Mouse (Mus musculus): ENCODE data around the gene Gm28048. TPM values are rescaled to one million over a fixed set of nuclear protein-coding genes. Genes with fewer than 3 reads are reported as not detected.
A peak's percentile ranks its signal among the peaks of the same experiment; 100 is the strongest.

The Gm28048 gene
- total RNA-seq, 1 experiment from 2014 or later = 21.3 TPM

- ATAC-seq (replicated peaks; ENCODE audit: insufficient number of reproducible peaks, low FRiP score, low TSS enrichment, poor library complexity, severe bottlenecking) = no peak
These were observed 154.3 kb downstream of the Gm28048 start for GRCm38 (mm10) chr11:22827514-22828080.

GRCm38 (mm10) chr11:22826665-22827064 lies 155.2 kb downstream of the Gm28048 start:
- ATAC-seq (replicated peaks; ENCODE audit: insufficient number of reproducible peaks, low FRiP score, low TSS enrichment, poor library complexity, severe bottlenecking) = no peak

- ATAC-seq (replicated peaks; ENCODE audit: insufficient number of reproducible peaks, low FRiP score, low TSS enrichment, poor library complexity, severe bottlenecking) = no peak
These were observed 155.8 kb downstream of the Gm28048 start for GRCm38 (mm10) chr11:22826051-22826450.

GRCm38 (mm10) chr11:22825548-22825947 lies 156.3 kb downstream of the Gm28048 start:
- ATAC-seq (replicated peaks; ENCODE audit: insufficient number of reproducible peaks, low FRiP score, low TSS enrichment, poor library complexity, severe bottlenecking) = no peak

GRCm38 (mm10) chr11:22824049-22824705 lies 157.7 kb downstream of the Gm28048 start:
- ATAC-seq (replicated peaks; ENCODE audit: insufficient number of reproducible peaks, low FRiP score, low TSS enrichment, poor library complexity, severe bottlenecking) = no peak

- no peak for ATAC-seq (replicated peaks; ENCODE audit: insufficient number of reproducible peaks, low FRiP score, low TSS enrichment, poor library complexity, severe bottlenecking)
These were observed 160.6 kb downstream of the Gm28048 start for GRCm38 (mm10) chr11:22821243-22821642.

- ATAC-seq (replicated peaks; ENCODE audit: insufficient number of reproducible peaks, low FRiP score, low TSS enrichment, poor library complexity, severe bottlenecking) = peak; percentile 66
These were observed 163.5 kb downstream of the Gm28048 start for GRCm38 (mm10) chr11:22818371-22818770.

- no peak for ATAC-seq (replicated peaks; ENCODE audit: insufficient number of reproducible peaks, low FRiP score, low TSS enrichment, poor library complexity, severe bottlenecking)
These were observed 166.0 kb downstream of the Gm28048 start for GRCm38 (mm10) chr11:22815877-22816276.

- no peak for ATAC-seq (replicated peaks; ENCODE audit: insufficient number of reproducible peaks, low FRiP score, low TSS enrichment, poor library complexity, severe bottlenecking)
These were observed 166.7 kb downstream of the Gm28048 start for GRCm38 (mm10) chr11:22815143-22815542.

- peak; percentile 62 for ATAC-seq (replicated peaks; ENCODE audit: insufficient number of reproducible peaks, low FRiP score, low TSS enrichment, poor library complexity, severe bottlenecking)
These were observed 167.8 kb downstream of the Gm28048 start for GRCm38 (mm10) chr11:22813921-22814704.

GRCm38 (mm10) chr11:22813427-22813826 lies 168.5 kb downstream of the Gm28048 start:
- no peak for ATAC-seq (replicated peaks; ENCODE audit: insufficient number of reproducible peaks, low FRiP score, low TSS enrichment, poor library complexity, severe bottlenecking)

GRCm38 (mm10) chr11:22811413-22811812 lies 170.5 kb downstream of the Gm28048 start:
- ATAC-seq (replicated peaks; ENCODE audit: insufficient number of reproducible peaks, low FRiP score, low TSS enrichment, poor library complexity, severe bottlenecking) = no peak

- no peak for ATAC-seq (replicated peaks; ENCODE audit: insufficient number of reproducible peaks, low FRiP score, low TSS enrichment, poor library complexity, severe bottlenecking)
These were observed 172.3 kb downstream of the Gm28048 start for GRCm38 (mm10) chr11:22809465-22810096.

- ATAC-seq (replicated peaks; ENCODE audit: insufficient number of reproducible peaks, low FRiP score, low TSS enrichment, poor library complexity, severe bottlenecking) = no peak
These were observed 173.8 kb downstream of the Gm28048 start for GRCm38 (mm10) chr11:22808040-22808439.

GRCm38 (mm10) chr11:22805171-22805570 lies 176.7 kb downstream of the Gm28048 start:
- no peak for ATAC-seq (replicated peaks; ENCODE audit: insufficient number of reproducible peaks, low FRiP score, low TSS enrichment, poor library complexity, severe bottlenecking)

- ATAC-seq (replicated peaks; ENCODE audit: insufficient number of reproducible peaks, low FRiP score, low TSS enrichment, poor library complexity, severe bottlenecking) = no peak
These were observed 181.9 kb downstream of the Gm28048 start for GRCm38 (mm10) chr11:22799987-22800424.

- no peak for ATAC-seq (replicated peaks; ENCODE audit: insufficient number of reproducible peaks, low FRiP score, low TSS enrichment, poor library complexity, severe bottlenecking)
These were observed 183.0 kb downstream of the Gm28048 start for GRCm38 (mm10) chr11:22798916-22799315.

GRCm38 (mm10) chr11:22794734-22795133 lies 187.2 kb downstream of the Gm28048 start:
- ATAC-seq (replicated peaks; ENCODE audit: insufficient number of reproducible peaks, low FRiP score, low TSS enrichment, poor library complexity, severe bottlenecking) = no peak

GRCm38 (mm10) chr11:22793881-22794203 lies 188.0 kb downstream of the Gm28048 start:
- ATAC-seq (replicated peaks; ENCODE audit: insufficient number of reproducible peaks, low FRiP score, low TSS enrichment, poor library complexity, severe bottlenecking) = no peak

All from monocyte, adult 5-6 weeks (primary cell).